Comparison of ENCODE assay signal across 9 mouse cellular contexts in genomic region chr1:150681006-150681405, GRCm38 (mm10).
DNase-seq lines count a peak whose midpoint lies in the region; ATAC-seq and TF ChIP-seq lines count a peak whose summit lies in the region.
"Had no signal": no experiment of that assay in that cellular context is flagged by ENCODE, and none has a peak within 500 bp of the region (broad histone marks: within the 10 kb centered on the region; RNA-seq: fewer than 3 reads in every experiment).

No protein-coding gene starts in this region.

- peak; percentile 82 for ATAC-seq in cerebellum, adult (ENCODE audit: insufficient number of reproducible peaks, low FRiP score, low TSS enrichment)

- no peak overlapping the region for H3K9ac ChIP-seq in CH12.LX (ENCODE audit: insufficient read depth, low read depth)

- H3K36me3 ChIP-seq in CH12.LX (replicated peaks in 1 of 2; ENCODE audit: control insufficient read depth in 1 of 2, insufficient read depth in 1 of 2, low read length in 1 of 2) = no peaks in the 10 kb centered on the region
- H3K36me3 ChIP-seq in heart, embryonic 10.5 days = peaks cover 19% of the 10 kb centered on the region

- no peaks in the 10 kb centered on the region for H3K79me2 ChIP-seq in CH12.LX (replicated peaks; ENCODE audit: control insufficient read depth, extremely low read depth, insufficient read depth, poor library complexity, severe bottlenecking)

- no peak for TF ChIP-seq RAD21 in CH12.LX (IDR thresholded peaks at IDR 0.05; ENCODE audit: low read depth, low read length)

- H3K4me1 ChIP-seq in CH12.LX (ENCODE audit: control insufficient read depth in 1 of 2, insufficient read depth in 2 of 2) = peaks cover 5 to 20% of the 10 kb centered on the region in 2 experiments
- no peaks in the 10 kb centered on the region for H3K4me1 ChIP-seq in heart, embryonic 10.5 days

- DNase-seq in kidney, postnatal 10 days = peak; percentile 11
- DNase-seq in kidney, adult 18-20 months = no peak
- DNase-seq in CH12.LX (ENCODE audit: extremely low read depth) = no peak
- peak; percentile 2 to 58 for DNase-seq in layer of hippocampus, adult 18-20 months (ENCODE audit: low spot score in 2 of 2)
- DNase-seq in ovary, postnatal 36 days (ENCODE audit: low spot score) = no peak
- no peak for DNase-seq in heart, embryonic 10.5 days (ENCODE audit: low spot score)
- DNase-seq in spleen, postnatal 10 days (ENCODE audit: low spot score in 2 of 2) = no peak
- DNase-seq: heart, postnatal 14 days had no signal

- H3K4me3 ChIP-seq in CH12.LX (replicated peaks in 1 of 3; ENCODE audit: low read depth in 2 of 3, low read length in 2 of 3, poor library complexity in 1 of 3) = peak overlapping the region in 2 of 3 experiments; percentile 28 to 51
- no peak overlapping the region for H3K4me3 ChIP-seq in heart, embryonic 10.5 days

- H3K4me2 ChIP-seq in CH12.LX (ENCODE audit: insufficient read depth, low read depth, poor library complexity, severe bottlenecking) = peak overlapping the region; percentile 83

- no peak for TF ChIP-seq POLR2A in CH12.LX (IDR thresholded peaks at IDR 0.05; ENCODE audit: low read depth, low read length)

- dilution Hi-C loops in CH12.LX (cut with MboI; ENCODE audit: extremely low pct_ligation_motif_present, extremely low pct_unique_long_range_greater_than_20kb, low sequenced_read_pairs) = no loop called here

- TF ChIP-seq EP300 in CH12.LX (IDR thresholded peaks at IDR 0.05; ENCODE audit: low read length) = no peak

- in situ Hi-C loops in CH12.LX (cut with MboI; ENCODE audit: low pct_ligation_motif_present, low pct_unique_long_range_greater_than_20kb, low sequenced_read_pairs) = no loop called here

- TF ChIP-seq CTCF in CH12.LX (conservative IDR thresholded peaks at IDR 0.05 in 1 of 2, IDR thresholded peaks at IDR 0.05 in 1 of 2; ENCODE audit: low read depth in 2 of 2, low read length in 2 of 2) = no peak

- no peaks in the 10 kb centered on the region for H3K27me3 ChIP-seq in CH12.LX (replicated peaks)
- no peaks in the 10 kb centered on the region for H3K27me3 ChIP-seq in heart, embryonic 10.5 days (ENCODE audit: insufficient read depth, poor library complexity, severe bottlenecking)

- no peak overlapping the region for H3K27ac ChIP-seq in CH12.LX (ENCODE audit: insufficient read depth, low read depth)
- H3K27ac ChIP-seq in heart, embryonic 10.5 days = no peak overlapping the region

- H3K9me3 ChIP-seq in CH12.LX (replicated peaks; ENCODE audit: low read length) = no peaks in the 10 kb centered on the region
- H3K9me3 ChIP-seq in heart, embryonic 10.5 days = no peaks in the 10 kb centered on the region

- 82% methylated on average over 15 of the region's 15 CpGs for WGBS in heart, embryonic 10.5 days

TF ChIP-seq in CH12.LX, 34 proteins besides CTCF, POLR2A, EP300 and RAD21:
- TF ChIP-seq KAT2A (IDR thresholded peaks at IDR 0.05; ENCODE audit: insufficient replicate concordance, low read length) = no peak
- no peak for TF ChIP-seq MEF2A (IDR thresholded peaks at IDR 0.05; ENCODE audit: borderline replicate concordance, low read depth, low read length)
- peak; percentile 79 for TF ChIP-seq BHLHE40 (IDR thresholded peaks at IDR 0.05; ENCODE audit: low read depth, low read length)
- no peak for TF ChIP-seq ETS1 (conservative IDR thresholded peaks at IDR 0.05; ENCODE audit: low read depth, low read length)
- TF ChIP-seq NELFE (IDR thresholded peaks at IDR 0.05; ENCODE audit: low read depth, low read length) = no peak
- no peak for TF ChIP-seq ZNF384 (IDR thresholded peaks at IDR 0.05; ENCODE audit: low read depth, low read length)
- TF ChIP-seq SMC3 (IDR thresholded peaks at IDR 0.05; ENCODE audit: low read depth, low read length) = no peak
- TF ChIP-seq UBTF (IDR thresholded peaks at IDR 0.05; ENCODE audit: low read depth, low read length) = no peak
- no peak for TF ChIP-seq TCF12 (IDR thresholded peaks at IDR 0.05; ENCODE audit: low read depth, low read length)
- no peak for TF ChIP-seq NRF1 (IDR thresholded peaks at IDR 0.05; ENCODE audit: low read depth, low read length)
- TF ChIP-seq TBP (conservative IDR thresholded peaks at IDR 0.05; ENCODE audit: low read depth, low read length) = no peak
- no peak for TF ChIP-seq HCFC1 (IDR thresholded peaks at IDR 0.05; ENCODE audit: low read depth, low read length)
- TF ChIP-seq E2F4 (IDR thresholded peaks at IDR 0.05; ENCODE audit: insufficient replicate concordance, low read depth, low read length) = no peak
- peak; percentile 43 for TF ChIP-seq JUND (conservative IDR thresholded peaks at IDR 0.05; ENCODE audit: low read depth, low read length)

Comparison
In these comparisons a context has a peak if more than half of its experiments do, and no peak if none do; other contexts are left out.
1. DNase-seq: peak in kidney, postnatal 10 days (single experiment) and layer of hippocampus, adult 18-20 months (2 of 2); none in kidney, adult 18-20 months (single experiment), CH12.LX (single experiment), ovary, postnatal 36 days (single experiment), heart, embryonic 10.5 days (single experiment) and spleen, postnatal 10 days (0 of 2).